Mouse (Mus musculus): ENCODE measurements at regions not wholly inside any gene's neighbourhood (a gene's known extent, or its start where the extent isn't known, plus 50 kb on each side); places are given as distances from the start of the nearest gene placed in this dataset.

GRCm38 (mm10) chrX:69028650-69029049, 135.8 kb upstream of the Gm6812 start:
- TF ChIP-seq CTCF (IDR thresholded peaks at IDR 0.05), result no peak
- no peak for TF ChIP-seq EP300 (IDR thresholded peaks at IDR 0.05)

Data from lung, postnatal 0 days (tissue).